Mouse (Mus musculus) brain, embryonic 14.5 days (tissue): ENCODE measurements around the gene Tagln2.

Source experiments
- CTCF ChIP-seq: fragments of 200-500 bp; IDR thresholded peaks from 2 replicates; pipeline ENCODE4 v1.5.1; 2012; ENCODE audit warnings: inconsistent platforms, mild to moderate bottlenecking, moderate library complexity, borderline replicate concordance; ENCODE audit not compliant: insufficient read depth, insufficient read length; ENCODE audit errors: extremely low read depth
- POLR2A ChIP-seq: fragments of 200-500 bp; IDR thresholded peaks from 2 replicates; pipeline ENCODE4 v1.6.1; 2012; ENCODE audit warnings: mild to moderate bottlenecking, inconsistent platforms, borderline replicate concordance; ENCODE audit not compliant: poor library complexity, insufficient read depth, insufficient read length, severe bottlenecking; ENCODE audit errors: extremely low read depth

GRCm38 (mm10) chr1:172520576-172521440, 21.0 kb downstream of the Tagln2 start, which contains the start of gene Cfap45:
- TF ChIP-seq CTCF, result no peak
- no peak for TF ChIP-seq POLR2A
